Mouse (Mus musculus) liver, adult 2 months (tissue): ENCODE measurements around the gene Il18rap. TPM values are rescaled to one million over a fixed set of nuclear protein-coding genes. Genes with fewer than 3 reads are reported as not detected.
A peak's percentile ranks its signal among the peaks of the same experiment; 100 is the strongest.

Experiments
- DNase-seq: peaks from one replicate; pipeline ENCODE4 v3.0.0-alpha.2; 2011; ENCODE audit warnings: low read depth, low spot score; ENCODE audit errors: extremely low read depth
- H3K27ac ChIP-seq: fragments of 200-500 bp; replicated peaks from 2 replicates; pipeline ENCODE4 v1.5.1; 2012; ENCODE audit warnings: low read depth, mild to moderate bottlenecking, control low read depth, inconsistent platforms, low read length; ENCODE audit not compliant: insufficient read depth
- H3K27me3 ChIP-seq: fragments of 200-500 bp; 2 replicates; pipeline ENCODE4 v1.6.1; 2012; ENCODE audit warnings: mild to moderate bottlenecking, moderate library complexity, low read length, inconsistent platforms; ENCODE audit not compliant: control insufficient read depth, insufficient read depth
- H3K36me3 ChIP-seq: fragments of 200-500 bp; 2 replicates; pipeline ENCODE4 v1.6.1; 2012; ENCODE audit warnings: low read length, inconsistent platforms; ENCODE audit not compliant: control insufficient read depth, insufficient read depth
- H3K4me1 ChIP-seq: fragments of 200-500 bp; 2 replicates; pipeline ENCODE4 v1.6.1; 2011; ENCODE audit warnings: low read length; ENCODE audit not compliant: control insufficient read depth, insufficient read depth
- H3K4me3 ChIP-seq: fragments of 200-500 bp; 2 replicates; pipeline ENCODE4 v1.5.1; 2011; ENCODE audit warnings: low read depth, mild to moderate bottlenecking, control low read depth, low read length, moderate library complexity; ENCODE audit not compliant: insufficient read depth
- H3K79me2 ChIP-seq: fragments of 200-500 bp; 2 replicates; pipeline ENCODE4 v1.6.1; 2012; ENCODE audit warnings: inconsistent platforms, mild to moderate bottlenecking, low read length, moderate library complexity; ENCODE audit not compliant: control insufficient read depth, insufficient read depth
- H3K9ac ChIP-seq: fragments of 200-500 bp; 2 replicates; pipeline ENCODE4 v1.6.1; 2012; ENCODE audit warnings: low read depth, mild to moderate bottlenecking, control low read depth, inconsistent platforms, low read length
- CTCF ChIP-seq: fragments of 200-500 bp; IDR thresholded peaks from 2 replicates; pipeline ENCODE4 v1.5.1; 2011; ENCODE audit warnings: low read depth, low read length, control low read depth
- POLR2A ChIP-seq: fragments of 200-500 bp; IDR thresholded peaks from 2 replicates; pipeline ENCODE4 v1.6.1; 2011; ENCODE audit warnings: low read length, control low read depth; ENCODE audit not compliant: insufficient read depth; ENCODE audit errors: extremely low read depth
- whole genome bisulfite sequencing: fragments of 180-500 bp; shearing (Covaris S2); methylation state at CpG from one replicate; pipeline ENCODE4 v1.1.7; 2018; 5-methylcytosine and 5-hydroxymethylcytosine counted together
- polyA plus RNA-seq: library from polyadenylated mRNA; depleted of rRNA; stranded (reverse); fragments of >200 nt; gene quantifications from 2 replicates; pipeline ENCODE4 v1.2.3, GENCODE M21; 2012
- total RNA-seq: library from RNA; depleted of rRNA; stranded (reverse); fragments of >200 nt; gene quantifications from 2 replicates; pipeline ENCODE4 v1.2.3, GENCODE M21; 2014

The Il18rap gene
- total and polyA plus RNA-seq, 2 experiments = 0.05 to 0.09 TPM

DNA sequence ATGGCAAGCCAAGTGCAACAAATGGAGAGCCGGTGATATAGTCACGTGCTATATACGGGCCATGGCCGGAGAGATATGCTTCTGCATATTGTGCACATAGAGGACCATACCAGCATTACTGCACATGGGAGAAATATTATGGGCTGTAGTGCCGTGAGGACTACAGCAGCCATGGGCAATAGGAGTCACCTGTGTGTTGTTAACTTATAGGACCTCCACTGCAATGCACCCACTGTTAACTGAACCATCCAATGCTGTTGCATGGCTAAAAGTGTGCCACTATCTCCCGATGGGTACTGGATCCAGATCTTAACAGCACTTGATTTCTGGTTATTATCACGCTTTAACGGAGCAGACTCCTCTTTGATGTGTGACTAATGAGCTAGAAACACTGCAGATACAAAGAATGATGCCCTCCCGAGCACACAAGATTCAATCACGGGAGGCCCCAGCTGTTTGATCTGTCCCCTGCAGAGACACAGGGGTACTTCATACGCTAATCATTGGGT, 32.0 kb downstream of the Il18rap start:
- no peak for TF ChIP-seq CTCF
- TF ChIP-seq POLR2A = no peak
- Histone ChIP-seq H3K4me1 (no peaks in the 10 kb centered on the region), H3K9ac (no peak overlapping the region), H3K27me3 (no peaks in the 10 kb centered on the region), H3K79me2 (no peaks in the 10 kb centered on the region), H3K27ac (no peak overlapping the region), H3K36me3 (no peaks in the 10 kb centered on the region), H3K4me3 (no peak overlapping the region)
- WGBS = 79% methylated on average over 11 of the region's 11 CpGs
- DNase-seq = no peak

DNA sequence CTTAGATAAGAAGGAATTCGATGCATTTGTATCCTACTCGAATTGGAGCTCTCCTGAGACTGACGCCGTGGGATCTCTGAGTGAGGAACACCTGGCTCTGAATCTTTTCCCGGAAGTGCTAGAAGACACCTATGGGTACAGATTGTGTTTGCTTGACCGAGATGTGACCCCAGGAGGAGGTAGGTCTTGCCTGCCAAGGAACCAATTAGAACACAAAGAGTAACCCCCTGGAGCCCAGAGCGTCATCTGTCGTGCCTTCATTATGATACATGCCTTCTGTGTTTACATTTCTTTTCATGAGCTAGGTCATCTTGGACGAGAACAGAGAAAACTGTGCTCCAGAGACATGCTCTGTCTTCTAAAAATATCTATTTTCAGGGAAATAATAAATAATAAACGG, 32.6 kb downstream of the Il18rap start:
- Histone ChIP-seq H3K36me3 (no peaks in the 10 kb centered on the region), H3K4me1 (no peaks in the 10 kb centered on the region), H3K27me3 (no peaks in the 10 kb centered on the region), H3K4me3 (no peak overlapping the region), H3K9ac (no peak overlapping the region), H3K79me2 (no peaks in the 10 kb centered on the region), H3K27ac (no peak overlapping the region)
- WGBS = 37% methylated on average over 10 of the region's 10 CpGs
- no peak for TF ChIP-seq POLR2A
- TF ChIP-seq CTCF = no peak
- no peak for DNase-seq

DNA sequence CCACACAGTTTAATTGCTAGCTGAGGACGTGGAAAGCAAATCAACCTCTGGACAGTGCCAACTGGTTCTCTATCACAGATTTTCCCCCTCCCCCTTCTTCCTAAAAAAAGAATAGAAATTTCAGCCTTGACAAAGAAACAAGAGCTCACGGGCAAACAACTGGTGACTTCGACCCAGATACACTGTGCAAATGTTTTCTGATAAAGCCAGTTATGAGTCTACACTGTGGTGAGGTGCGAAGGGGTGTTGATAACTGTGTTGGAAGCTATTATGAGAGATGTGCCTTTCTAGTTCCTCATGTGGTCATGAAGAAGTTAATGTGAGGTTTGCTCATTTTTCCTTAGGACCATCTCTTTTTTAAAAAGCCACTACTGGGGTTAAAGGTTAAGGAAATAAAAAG, 54.2 kb downstream of the Il18rap start:
- TF ChIP-seq CTCF (no peak), POLR2A (no peak)
- no peaks in the 10 kb centered on the region for H3K36me3 ChIP-seq
- H3K27me3 ChIP-seq = no peaks in the 10 kb centered on the region
- H3K79me2 ChIP-seq = no peaks in the 10 kb centered on the region
- no peak for DNase-seq
- no peak overlapping the region for H3K4me3 ChIP-seq
- H3K27ac ChIP-seq = no peak overlapping the region
- H3K4me1 ChIP-seq = no peaks in the 10 kb centered on the region
- no peak overlapping the region for H3K9ac ChIP-seq
- 52% methylated on average over 4 of the region's 4 CpGs for WGBS

DNA sequence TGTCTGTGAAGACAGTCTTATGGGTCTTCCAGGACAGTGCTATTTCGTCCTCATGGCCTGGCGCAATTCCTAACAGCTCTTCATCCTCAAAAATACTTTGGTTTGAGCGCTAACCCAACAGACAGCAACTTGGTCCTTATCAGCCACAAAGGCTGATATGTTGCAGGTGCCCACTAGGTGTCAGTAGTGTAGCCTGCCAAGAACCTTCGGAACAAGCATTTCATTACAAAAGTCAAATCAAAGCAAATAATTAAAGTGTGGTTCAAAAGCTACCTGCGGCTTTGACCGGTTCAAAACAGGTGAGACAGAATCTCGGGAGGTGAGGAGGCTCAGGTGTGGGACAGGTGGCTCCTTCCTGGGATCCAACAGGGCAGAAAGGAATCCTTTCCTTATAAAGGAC, 64.6 kb downstream of the Il18rap start, which contains the start of gene Slc9a4:
Gene Slc9a4, plus strand, starts transcription at position 298 of the 400 bp plus-strand sequence.
- H3K27ac ChIP-seq = no peak within 1 kb of the TSS
- no peak within 1 kb of the TSS for H3K4me3 ChIP-seq
- 5% methylated on average over 7 of the region's 7 CpGs for WGBS
- peak; percentile 30 for DNase-seq
- no peaks in the 10 kb centered on the region for H3K79me2 ChIP-seq
- no peaks in the 10 kb centered on the region for H3K27me3 ChIP-seq
- no peak within 1 kb of the TSS for H3K9ac ChIP-seq
- no peaks in the 10 kb centered on the region for H3K36me3 ChIP-seq
- H3K4me1 ChIP-seq = no peaks in the 10 kb centered on the region
- TF ChIP-seq CTCF (peak; percentile 55; the same call in 1 of the 2 replicates), POLR2A (no peak)

DNA sequence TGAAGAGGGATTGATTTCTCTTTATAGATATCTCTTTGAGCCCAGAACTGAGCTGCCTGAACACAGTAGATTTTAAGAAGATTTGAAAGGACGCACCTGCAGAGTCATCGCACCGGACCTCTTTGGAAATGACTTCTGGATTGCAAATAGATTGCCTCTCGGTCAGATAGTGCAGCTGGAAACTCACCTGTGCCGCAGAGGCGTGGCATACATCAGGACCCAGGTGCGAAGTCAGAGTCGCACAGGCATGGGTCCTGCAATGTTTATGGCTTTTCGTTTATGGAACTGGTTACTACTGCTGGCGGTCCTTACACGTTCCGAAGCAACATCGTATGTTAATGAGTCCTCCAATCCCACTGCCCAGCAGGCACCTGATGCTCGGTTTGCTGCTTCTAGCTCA, 65.1 kb downstream of the Il18rap start:
- WGBS = 57% methylated on average over 14 of the region's 14 CpGs
- no peak for DNase-seq
- Histone ChIP-seq H3K36me3 (no peaks in the 10 kb centered on the region), H3K27ac (no peak overlapping the region), H3K9ac (no peak overlapping the region), H3K27me3 (no peaks in the 10 kb centered on the region), H3K4me3 (no peak overlapping the region), H3K4me1 (no peaks in the 10 kb centered on the region), H3K79me2 (no peaks in the 10 kb centered on the region)
- no peak for TF ChIP-seq POLR2A
- TF ChIP-seq CTCF = no peak

DNA sequence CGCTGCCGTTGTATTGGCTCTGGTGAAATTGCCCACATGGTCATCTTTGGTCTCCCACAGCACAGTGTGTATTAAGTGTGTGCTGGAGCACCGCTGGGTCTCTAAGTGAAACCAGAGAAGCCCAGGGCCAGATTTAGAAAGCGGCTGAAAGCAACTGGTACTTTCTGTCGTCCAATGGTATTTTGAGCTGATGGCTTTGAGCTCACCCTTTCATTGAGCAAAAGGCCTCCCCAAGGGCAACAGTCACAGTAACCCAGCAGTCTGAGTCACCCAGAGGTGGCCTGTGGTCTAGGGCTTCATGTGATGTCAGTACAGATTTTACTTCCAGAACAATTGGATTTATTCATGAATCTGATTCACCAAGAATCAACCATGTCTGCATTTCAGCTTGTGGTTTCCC, 71.6 kb downstream of the Il18rap start:
- Histone ChIP-seq H3K9ac (no peak overlapping the region), H3K27me3 (no peaks in the 10 kb centered on the region), H3K36me3 (no peaks in the 10 kb centered on the region), H3K4me1 (no peaks in the 10 kb centered on the region), H3K79me2 (no peaks in the 10 kb centered on the region), H3K27ac (no peak overlapping the region), H3K4me3 (no peak overlapping the region)
- DNase-seq = no peak
- TF ChIP-seq CTCF = no peak
- no peak for TF ChIP-seq POLR2A
- WGBS = 86% methylated on average over 5 of the region's 5 CpGs

DNA sequence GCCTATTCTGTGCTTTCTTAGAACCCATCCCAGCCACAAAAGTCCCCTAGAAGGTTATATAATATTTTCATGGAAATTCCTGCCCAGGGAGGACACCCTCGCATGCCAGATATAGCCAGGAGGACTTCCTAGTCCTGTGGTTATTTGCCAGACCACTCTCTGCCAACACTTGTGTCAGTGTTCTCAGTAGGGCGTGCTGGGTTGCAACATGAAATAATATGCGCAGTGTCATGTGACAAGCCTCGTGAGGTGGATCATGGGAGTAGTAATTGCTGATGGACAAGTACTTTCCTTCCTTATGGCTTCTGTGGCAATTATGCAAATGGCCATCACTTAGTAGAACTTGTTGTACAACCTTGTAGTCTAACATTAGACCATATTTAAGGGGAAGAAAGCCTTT, 75.8 kb downstream of the Il18rap start:
- H3K9ac ChIP-seq = no peak overlapping the region
- DNase-seq = no peak
- no peaks in the 10 kb centered on the region for H3K36me3 ChIP-seq
- TF ChIP-seq POLR2A (no peak), CTCF (no peak)
- H3K79me2 ChIP-seq = no peaks in the 10 kb centered on the region
- H3K27ac ChIP-seq = no peak overlapping the region
- H3K27me3 ChIP-seq = no peaks in the 10 kb centered on the region
- no peak overlapping the region for H3K4me3 ChIP-seq
- WGBS = 85% methylated on average over 4 of the region's 4 CpGs
- no peaks in the 10 kb centered on the region for H3K4me1 ChIP-seq
